Mouse (Mus musculus) lung, postnatal 0 days (tissue): Measurements from ENCODE around the gene Haus4. TPM values are rescaled to one million over a fixed set of nuclear protein-coding genes. Genes with fewer than 3 reads are reported as not detected.

ENCODE experiments used
- ATAC-seq: fragments of 200-750 bp; cut with Nextera tagmentation; 2 replicates; pipeline ENCODE4 v1.8.0; 2017; ENCODE audit warnings: moderate library complexity
- DNase-seq: peaks from one replicate; pipeline ENCODE4 v3.0.0-alpha.2; 2016; ENCODE audit warnings: low spot score
- H3K27ac ChIP-seq: fragments of 300-500 bp; sonication (generic); 2 replicates; pipeline ENCODE4 v1.5.1; 2014; ENCODE audit warnings: antibody characterized with exemption, mild to moderate bottlenecking, low read length, mixed read lengths
- H3K27me3 ChIP-seq: fragments of 300-500 bp; sonication (generic); replicated peaks from 2 replicates; pipeline ENCODE4 v1.6.1; 2014; ENCODE audit warnings: low read length, mixed read lengths; ENCODE audit not compliant: insufficient read depth
- H3K36me3 ChIP-seq: fragments of 300-500 bp; sonication (generic); 2 replicates; pipeline ENCODE4 v1.6.1; 2014; ENCODE audit warnings: low read length, mixed read lengths; ENCODE audit not compliant: insufficient read depth
- H3K4me1 ChIP-seq: fragments of 300-500 bp; sonication (generic); 2 replicates; pipeline ENCODE4 v1.6.1; 2014; ENCODE audit warnings: antibody characterized with exemption, low read depth, low read length, mixed read lengths; ENCODE audit not compliant: insufficient read depth
- H3K4me2 ChIP-seq: fragments of 300-500 bp; sonication (generic); replicated peaks from 2 replicates; pipeline ENCODE4 v1.6.1; 2014; ENCODE audit warnings: low read depth, mild to moderate bottlenecking, low read length, moderate library complexity, mixed read lengths
- H3K4me3 ChIP-seq: fragments of 300-500 bp; sonication (generic); 2 replicates; pipeline ENCODE4 v1.5.1; 2014; ENCODE audit warnings: low read depth, low read length
- H3K9ac ChIP-seq: fragments of 300-500 bp; sonication (generic); replicated peaks from 2 replicates; pipeline ENCODE4 v1.6.1; 2014; ENCODE audit warnings: low read depth, mild to moderate bottlenecking
- H3K9me3 ChIP-seq: fragments of 300-500 bp; sonication (generic); 2 replicates; pipeline ENCODE4 v1.6.1; 2016; ENCODE audit warnings: low read length, mixed read lengths
- CTCF ChIP-seq: IDR thresholded peaks from 2 replicates; pipeline ENCODE4 v1.5.1; 2016; ENCODE audit warnings: antibody characterized with exemption, mild to moderate bottlenecking
- EP300 ChIP-seq: IDR thresholded peaks from 2 replicates; pipeline ENCODE4 v1.6.1; 2016; ENCODE audit warnings: antibody characterized with exemption, mild to moderate bottlenecking, control low read depth
- WGBS: fragments of 180-500 bp; shearing (Covaris S2); extraction: QIAGEN DNeasy Blood & Tissue Kit; methylation state at CpG from one replicate; pipeline ENCODE4 v1.1.7; 2014; 5-methylcytosine and 5-hydroxymethylcytosine counted together
- polyA plus RNA-seq: library from polyadenylated mRNA; unstranded; fragments of >200 nt; fragmentation: Nextera tagmentation; extraction: Ambion mirVana; gene quantifications from 2 replicates; pipeline ENCODE4 v1.2.1, GENCODE M21; 2015

Haus4 gene
- polyA plus RNA-seq, 1 experiment from 2014 or later: 24.2 TPM

GRCm38 (mm10) chr14:54503092-54503491 lies 51.3 kb downstream of the Haus4 start:
- ATAC-seq (no peak), DNase-seq (no peak)
- H3K4me3 ChIP-seq: no peak overlapping the region
- H3K36me3 ChIP-seq: peaks cover 11% of the 10 kb centered on the region; the same call in 1 of the 2 replicates
- H3K9me3 ChIP-seq: no peaks in the 10 kb centered on the region
- no peak overlapping the region for H3K9ac ChIP-seq
- H3K27me3 ChIP-seq: no peaks in the 10 kb centered on the region
- TF ChIP-seq EP300 (no peak), CTCF (no peak)
- H3K27ac ChIP-seq: no peak overlapping the region
- 77% methylated on average over 2 of the region's 2 CpGs for WGBS
- H3K4me2 ChIP-seq: no peak overlapping the region
- no peaks in the 10 kb centered on the region for H3K4me1 ChIP-seq

- TF ChIP-seq EP300 (no peak), CTCF (no peak)
- ATAC-seq (no peak), DNase-seq (no peak)
- no peaks in the 10 kb centered on the region for H3K4me1 ChIP-seq
- no peaks in the 10 kb centered on the region for H3K27me3 ChIP-seq
- no peaks in the 10 kb centered on the region for H3K9me3 ChIP-seq
- H3K36me3 ChIP-seq: peaks cover under 1% of the 10 kb centered on the region; the same call in 1 of the 2 replicates
- H3K27ac ChIP-seq: no peak overlapping the region
- H3K9ac ChIP-seq: no peak overlapping the region
- no peak overlapping the region for H3K4me2 ChIP-seq
- 58% methylated on average over 2 of the region's 2 CpGs for WGBS
- H3K4me3 ChIP-seq: no peak overlapping the region
Measured at GRCm38 (mm10) chr14:54501365-54501764, 53.1 kb downstream of the Haus4 start.

- no peak overlapping the region for H3K27ac ChIP-seq
- ATAC-seq (no peak), DNase-seq (no peak)
- H3K36me3 ChIP-seq: no peaks in the 10 kb centered on the region
- WGBS: 59% methylated on average over 2 of the region's 2 CpGs
- no peak overlapping the region for H3K9ac ChIP-seq
- H3K9me3 ChIP-seq: no peaks in the 10 kb centered on the region
- no peak overlapping the region for H3K4me2 ChIP-seq
- no peaks in the 10 kb centered on the region for H3K4me1 ChIP-seq
- H3K4me3 ChIP-seq: no peak overlapping the region
- no peaks in the 10 kb centered on the region for H3K27me3 ChIP-seq
- no peak for TF ChIP-seq EP300
- no peak for TF ChIP-seq CTCF
Measured at GRCm38 (mm10) chr14:54499330-54499729, 55.1 kb downstream of the Haus4 start.

GRCm38 (mm10) chr14:54496706-54497105 lies 57.7 kb downstream of the Haus4 start:
- 83% methylated on average over 14 of the region's 14 CpGs for WGBS
- H3K27me3 ChIP-seq: no peaks in the 10 kb centered on the region
- H3K27ac ChIP-seq: no peak overlapping the region
- ATAC-seq: no peak
- DNase-seq: no peak
- H3K9me3 ChIP-seq: no peaks in the 10 kb centered on the region
- H3K4me2 ChIP-seq: no peak overlapping the region
- H3K36me3 ChIP-seq: no peaks in the 10 kb centered on the region
- TF ChIP-seq CTCF: no peak
- TF ChIP-seq EP300: no peak
- no peak overlapping the region for H3K4me3 ChIP-seq
- H3K4me1 ChIP-seq: no peaks in the 10 kb centered on the region
- H3K9ac ChIP-seq: no peak overlapping the region

- Histone ChIP-seq H3K36me3 (no peaks in the 10 kb centered on the region), H3K9ac (no peak overlapping the region), H3K27me3 (no peaks in the 10 kb centered on the region), H3K27ac (no peak overlapping the region), H3K9me3 (no peaks in the 10 kb centered on the region), H3K4me1 (no peaks in the 10 kb centered on the region), H3K4me2 (no peak overlapping the region), H3K4me3 (no peak overlapping the region)
- ATAC-seq (peak; percentile 78), DNase-seq (peak; percentile 81)
- TF ChIP-seq CTCF (peak; percentile 96), EP300 (no peak)
- WGBS: 4% methylated on average over 3 of the region's 3 CpGs
Measured at GRCm38 (mm10) chr14:54494234-54494633, 60.2 kb downstream of the Haus4 start.

- no peak overlapping the region for H3K9ac ChIP-seq
- ATAC-seq: no peak
- no peak for DNase-seq
- no peak overlapping the region for H3K27ac ChIP-seq
- H3K36me3 ChIP-seq: no peaks in the 10 kb centered on the region
- WGBS: 93% methylated on average over 5 of the region's 5 CpGs
- H3K4me1 ChIP-seq: no peaks in the 10 kb centered on the region
- H3K27me3 ChIP-seq: no peaks in the 10 kb centered on the region
- TF ChIP-seq EP300: no peak
- no peak for TF ChIP-seq CTCF
- no peak overlapping the region for H3K4me3 ChIP-seq
- no peaks in the 10 kb centered on the region for H3K9me3 ChIP-seq
- no peak overlapping the region for H3K4me2 ChIP-seq
Measured at GRCm38 (mm10) chr14:54493236-54493635, 61.2 kb downstream of the Haus4 start.
